Mouse (Mus musculus): ENCODE measurements at regions not wholly inside any gene's neighbourhood (a gene's known extent, or its start where the extent isn't known, plus 50 kb on each side); places are given as distances from the start of the nearest gene placed in this dataset.

DNA sequence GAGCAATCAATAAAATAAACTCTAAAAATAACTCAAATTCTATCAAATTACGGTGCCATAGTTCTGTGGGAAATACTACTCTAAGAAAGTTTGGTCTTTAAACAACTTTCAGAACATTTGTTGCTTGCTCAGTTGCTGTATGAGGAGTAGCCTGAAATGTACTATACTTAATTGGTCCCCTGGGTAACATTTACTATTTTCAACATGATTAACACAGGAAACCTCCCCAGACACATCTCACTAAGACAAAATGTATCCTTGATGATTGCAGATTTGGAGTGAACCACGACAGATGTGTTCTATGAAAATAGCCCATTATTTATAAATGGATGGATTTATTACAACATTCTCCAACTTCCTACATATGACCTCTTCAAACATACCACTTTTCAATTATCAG lies 1055.6 kb upstream of the 4930412O13Rik start:
- no peak for TF ChIP-seq TAL1 (IDR thresholded peaks at IDR 0.05; ENCODE audit: low read length)
- TF ChIP-seq GATA1 (IDR thresholded peaks at IDR 0.05; ENCODE audit: low read length): no peak
